Mouse (Mus musculus) heart, postnatal 0 days (tissue): ENCODE measurements around the gene Celf2.

Experiments used
- CTCF ChIP-seq: IDR thresholded peaks from 2 replicates; pipeline ENCODE4 v1.5.1; 2016; ENCODE audit warnings: antibody characterized with exemption, control low read depth, low read depth
- EP300 ChIP-seq: IDR thresholded peaks from 2 replicates; pipeline ENCODE4 v1.6.1; 2016; ENCODE audit warnings: antibody characterized with exemption, low read depth

- TF ChIP-seq CTCF (no peak), EP300 (no peak)
Measured at GRCm38 (mm10) chr2:6893095-6893494, 616.3 kb downstream of the Celf2 start.
